Mouse (Mus musculus) spleen, adult 2 months (tissue): ENCODE data around the gene Spata31d1b. TPM values are rescaled to one million over a fixed set of nuclear protein-coding genes. Genes with fewer than 3 reads are reported as not detected.
"Not testable (repeated sequence)": the region's sequence is repeated elsewhere in the genome, so short reads cannot be mapped to it uniquely, and the experiment has no call there.

ENCODE experiments used
- DNase-seq, 2 experiments: peaks; one replicate each; pipeline versions ENCODE4 v3.0.0 to v3.0.0-alpha.2; 2012 to 2021; ENCODE audit warnings: low spot score in 2 of 2, low read depth in 1 of 2
- H3K27ac ChIP-seq: fragments of 200-500 bp; 2 replicates; pipeline ENCODE4 v1.5.1; 2012; ENCODE audit warnings: low read length, inconsistent platforms; ENCODE audit not compliant: insufficient read depth
- H3K27me3 ChIP-seq: fragments of 200-500 bp; 2 replicates; pipeline ENCODE4 v1.6.1; 2012; ENCODE audit warnings: mild to moderate bottlenecking, moderate library complexity, low read length, inconsistent platforms; ENCODE audit not compliant: control insufficient read depth, insufficient read depth
- H3K36me3 ChIP-seq: fragments of 200-500 bp; 2 replicates; pipeline ENCODE4 v1.6.1; 2012; ENCODE audit warnings: mild to moderate bottlenecking, low read length, inconsistent platforms; ENCODE audit not compliant: control insufficient read depth, insufficient read depth
- H3K4me1 ChIP-seq: fragments of 200-500 bp; 2 replicates; pipeline ENCODE4 v1.6.1; 2011; ENCODE audit warnings: inconsistent platforms; ENCODE audit not compliant: control insufficient read depth, insufficient read depth, insufficient read length
- H3K4me3 ChIP-seq: fragments of 200-500 bp; 2 replicates; pipeline ENCODE4 v1.5.1; 2011; ENCODE audit warnings: mild to moderate bottlenecking, inconsistent platforms; ENCODE audit not compliant: insufficient read depth, insufficient read length; ENCODE audit errors: extremely low read depth
- CTCF ChIP-seq: fragments of 200-500 bp; IDR thresholded peaks from 2 replicates; pipeline ENCODE4 v1.5.1; 2011; ENCODE audit warnings: mild to moderate bottlenecking, inconsistent platforms; ENCODE audit not compliant: insufficient read depth, insufficient read length, insufficient replicate concordance; ENCODE audit errors: extremely low read depth
- POLR2A ChIP-seq: fragments of 200-500 bp; IDR thresholded peaks from 2 replicates; pipeline ENCODE4 v1.6.1; 2011; ENCODE audit warnings: low read depth, low read length, inconsistent platforms
- WGBS: fragments of 180-500 bp; shearing (Covaris S2); methylation state at CpG from one replicate; pipeline ENCODE4 v1.1.7; 2018; 5-methylcytosine and 5-hydroxymethylcytosine counted together
- polyA plus RNA-seq: library from polyadenylated mRNA; depleted of rRNA; stranded (reverse); fragments of >200 nt; gene quantifications from 2 replicates; pipeline ENCODE4 v1.2.3, GENCODE M21; 2012

Gene Spata31d1b
- polyA plus RNA-seq, 1 experiment = not detected

- no peak for TF ChIP-seq CTCF
- TF ChIP-seq POLR2A = no peak
- no peaks in the 10 kb centered on the region for H3K36me3 ChIP-seq
- peak in 1 of 2 experiments; percentile 35 for DNase-seq
- H3K27me3 ChIP-seq = no peaks in the 10 kb centered on the region
- 0 out of 2 replicates have a peak overlapping the region, but pooled peaks have one; percentile 4 for H3K4me3 ChIP-seq
- peaks cover 8% of the 10 kb centered on the region; the same call in 1 of the 2 replicates for H3K4me1 ChIP-seq
- 9% methylated on average over 12 of the region's 12 CpGs for WGBS
- no peak overlapping the region for H3K27ac ChIP-seq
Observed at GRCm38 (mm10) chr13:59704562-59704961, 7.5 kb upstream of the Spata31d1b start.

- WGBS = 87% methylated on average over 15 of the region's 15 CpGs
- Histone ChIP-seq H3K27ac (no peak within 1 kb of the TSS), H3K36me3 (no peaks in the 10 kb centered on the region), H3K4me3 (no peak within 1 kb of the TSS), H3K27me3 (no peaks in the 10 kb centered on the region), H3K4me1 (no peaks in the 10 kb centered on the region; the same call in 1 of the 2 replicates)
- TF ChIP-seq POLR2A = no peak
- no peak for TF ChIP-seq CTCF
- no peak for DNase-seq
Observed at GRCm38 (mm10) chr13:59710230-59710629, 1.9 kb upstream of the Spata31d1b start, which contains the start of gene Spata31d1a. Gene Spata31d1a (minus strand): TSS chr13:59710330.

DNA sequence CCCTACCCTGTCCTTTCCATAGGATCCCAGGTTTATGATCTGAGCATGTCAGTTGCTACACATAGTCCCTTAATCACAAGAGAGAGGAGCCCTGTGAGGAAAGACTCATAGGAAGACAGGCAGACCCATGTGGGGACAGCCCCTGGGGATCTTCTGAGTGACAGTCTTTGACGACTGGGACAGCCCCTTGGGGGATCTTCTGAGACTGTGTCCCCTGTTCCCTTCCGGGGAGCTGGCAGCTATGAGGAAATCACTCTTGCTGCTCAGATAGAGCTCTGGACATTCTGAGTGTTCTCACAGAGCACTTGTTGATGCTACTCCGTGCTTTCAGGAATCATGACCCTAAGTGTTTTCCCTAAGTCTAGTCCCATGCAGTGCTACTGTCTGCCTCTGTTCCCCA, 1.6 kb downstream of the Spata31d1b start:
- Histone ChIP-seq H3K27me3 (no peaks in the 10 kb centered on the region), H3K27ac (no peak overlapping the region), H3K36me3 (no peaks in the 10 kb centered on the region), H3K4me3 (no peak overlapping the region), H3K4me1 (no peaks in the 10 kb centered on the region; the same call in 1 of the 2 replicates)
- DNase-seq = no peak
- WGBS = 42% methylated on average over 3 of the region's 3 CpGs
- TF ChIP-seq POLR2A (no peak), CTCF (no peak)

- H3K4me3 ChIP-seq, DNase-seq, H3K27me3 ChIP-seq: not testable (repeated sequence)
Observed at GRCm38 (mm10) chr13:59718857-59719440, 6.9 kb downstream of the Spata31d1b start.

GRCm38 (mm10) chr13:59719475-59719874, 7.4 kb downstream of the Spata31d1b start:
- TF ChIP-seq CTCF (no peak), POLR2A (no peak)
- WGBS = 77% methylated on average over 1 of the region's 1 CpGs
- no peaks in the 10 kb centered on the region for H3K27me3 ChIP-seq

More at GRCm38 (mm10) chr13:59718857-59719440, 6.9 kb downstream of the Spata31d1b start:
- 17% methylated on average over 6 of the region's 6 CpGs for WGBS
- H3K27ac ChIP-seq, H3K4me1 ChIP-seq, H3K36me3 ChIP-seq: not testable (repeated sequence)

DNA sequence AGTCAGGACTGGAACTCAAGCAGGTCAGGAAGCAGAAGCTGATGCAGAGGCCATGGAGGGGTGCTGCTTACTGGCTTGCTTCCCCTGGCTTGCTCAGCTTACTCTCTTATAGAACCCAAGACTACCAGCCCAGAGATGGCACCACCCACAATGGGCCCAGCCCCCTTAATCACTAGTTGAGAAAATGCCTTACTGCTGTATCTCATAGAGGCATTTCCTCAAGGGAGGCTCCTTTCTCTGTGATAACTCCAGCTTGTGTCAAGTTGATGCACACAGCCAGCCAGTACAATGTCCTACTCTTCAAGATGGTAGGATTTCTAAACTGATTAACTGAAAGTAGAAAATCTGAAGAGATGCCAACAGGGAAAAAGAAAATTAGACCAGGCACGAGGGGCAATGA, 10.0 kb downstream of the Spata31d1b start:
- WGBS = 84% methylated on average over 1 of the region's 1 CpGs
- not testable (repeated sequence) for DNase-seq, H3K27me3 ChIP-seq, H3K27ac ChIP-seq, H3K4me1 ChIP-seq, H3K36me3 ChIP-seq, H3K4me3 ChIP-seq

More at GRCm38 (mm10) chr13:59719475-59719874, 7.4 kb downstream of the Spata31d1b start:
- no peaks in the 10 kb centered on the region for H3K36me3 ChIP-seq
- no peak overlapping the region for H3K4me3 ChIP-seq
- no peaks in the 10 kb centered on the region for H3K4me1 ChIP-seq
- no peak overlapping the region for H3K27ac ChIP-seq
- no peak for DNase-seq

- no peak for TF ChIP-seq CTCF
- H3K4me3 ChIP-seq = no peak overlapping the region
- H3K36me3 ChIP-seq = no peaks in the 10 kb centered on the region
- no peak for DNase-seq
- H3K27me3 ChIP-seq = no peaks in the 10 kb centered on the region
- H3K4me1 ChIP-seq = no peaks in the 10 kb centered on the region
- 44% methylated on average over 29 of the region's 29 CpGs for WGBS
- H3K27ac ChIP-seq = no peak overlapping the region
Observed at GRCm38 (mm10) chr13:59726139-59726867, 14.2 kb downstream of the Spata31d1b start.
